Mouse (Mus musculus) cerebellum, postnatal 25 days (tissue): ENCODE data around the gene Gmpr2.
A peak's percentile ranks its signal among the peaks of the same experiment; 100 is the strongest.

Source experiments
- DNase-seq, 2 experiments: peaks; one replicate each; pipeline ENCODE4 v3.0.0; 2021; ENCODE audit warnings: mixed read lengths in 2 of 2

The Gmpr2 gene

GRCm38 (mm10) chr14:55671833-55672740, at the start of gene Gmpr2, which contains the start of gene Nedd8:
TSS of gene Gmpr2 (plus strand) at chr14:55671941.
TSS of gene Nedd8 (minus strand) at chr14:55672124.
- peak; percentile 89 to 91 for DNase-seq

DNA sequence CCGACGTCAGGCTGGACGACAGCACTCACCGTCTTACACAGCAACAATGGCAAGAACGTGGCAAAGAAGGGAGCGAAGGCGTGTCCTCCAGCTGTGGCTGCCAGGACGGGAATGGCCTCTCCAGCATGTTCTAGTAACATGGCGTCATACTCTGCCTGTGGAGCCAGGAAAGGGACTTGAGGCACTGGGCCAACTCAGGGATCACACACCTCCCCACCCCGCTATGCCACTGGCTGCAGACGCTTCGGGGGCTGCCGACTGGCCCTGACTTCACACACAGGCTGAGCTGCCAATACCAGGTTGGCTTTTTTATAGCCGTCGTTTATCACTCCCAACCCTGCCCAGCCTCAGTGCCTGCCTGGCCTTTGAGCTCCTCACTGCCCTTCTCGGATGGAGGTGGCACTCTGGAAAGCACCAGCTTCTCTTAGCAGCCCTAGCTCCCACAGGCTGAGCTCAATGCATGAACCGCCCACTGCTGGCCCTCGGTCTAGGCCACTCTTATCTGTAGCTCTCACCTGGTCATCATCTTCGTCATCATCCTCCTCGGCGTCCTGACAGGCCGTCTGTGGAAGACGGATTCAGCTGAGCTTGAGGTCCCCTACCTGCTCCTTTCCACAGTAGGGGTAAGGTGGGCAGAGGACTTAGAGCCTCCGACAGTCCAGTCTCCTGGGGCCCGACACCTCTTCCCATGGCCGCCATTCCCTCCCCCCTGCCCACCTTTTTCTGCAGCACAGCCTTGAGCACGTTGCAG, 43.5 kb upstream of the Gmpr2 start:
- no peak for DNase-seq

DNA sequence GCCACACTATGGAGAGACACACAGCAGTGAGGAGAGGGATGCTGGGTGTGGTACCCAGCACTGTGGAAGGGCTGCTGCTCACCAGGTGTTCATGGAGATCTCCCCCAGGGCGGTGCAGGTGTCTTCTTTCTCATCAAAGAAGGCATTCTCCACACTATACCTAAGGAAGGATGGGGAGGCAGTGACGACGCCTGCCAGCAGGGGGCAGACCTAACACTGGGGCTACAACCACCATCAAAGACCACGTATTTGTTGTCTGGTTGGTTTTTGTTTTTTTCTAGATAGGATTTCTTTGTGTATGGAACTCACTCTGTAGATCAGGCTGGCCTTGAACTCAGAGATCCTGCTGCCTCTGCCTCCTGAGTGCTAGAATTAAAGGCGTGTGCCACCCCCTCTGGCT, 42.4 kb upstream of the Gmpr2 start:
- peak; percentile 38 to 59 for DNase-seq

GRCm38 (mm10) chr14:55634874-55635522, 36.7 kb upstream of the Gmpr2 start:
- DNase-seq, result peak; percentile 66 to 78

- DNase-seq, result peak; percentile 85 to 92
Observed at GRCm38 (mm10) chr14:55635523-55636007, 36.2 kb upstream of the Gmpr2 start, which contains the start of gene Ipo4. TSS of gene Ipo4 (minus strand) at chr14:55635957.

DNA sequence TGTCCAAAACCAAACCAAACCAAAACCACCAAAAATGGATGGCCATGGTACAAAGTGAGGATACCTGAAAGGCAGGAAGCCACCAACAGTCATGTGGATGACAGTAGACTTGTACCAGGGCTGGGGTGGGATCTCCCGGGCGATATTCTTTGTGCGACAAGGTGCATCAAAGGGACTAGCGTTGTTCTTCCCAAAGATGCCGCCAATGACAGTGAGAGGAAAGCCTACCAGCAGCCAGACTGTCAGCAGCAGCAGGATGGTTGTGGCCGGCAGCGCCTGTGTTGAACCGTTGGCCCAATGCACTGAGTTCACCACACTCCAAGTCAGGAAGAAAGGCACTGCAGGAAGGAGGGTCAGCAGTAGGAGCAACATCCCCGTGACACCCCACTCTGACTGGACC, 33.9 kb upstream of the Gmpr2 start, which contains the start of gene Gm49378:
Gm49378 (minus strand) TSS at position 101 of the 400 bp plus-strand sequence.
- DNase-seq, result no peak

GRCm38 (mm10) chr14:55640816-55641215, 30.9 kb upstream of the Gmpr2 start:
- DNase-seq, result no peak

DNA sequence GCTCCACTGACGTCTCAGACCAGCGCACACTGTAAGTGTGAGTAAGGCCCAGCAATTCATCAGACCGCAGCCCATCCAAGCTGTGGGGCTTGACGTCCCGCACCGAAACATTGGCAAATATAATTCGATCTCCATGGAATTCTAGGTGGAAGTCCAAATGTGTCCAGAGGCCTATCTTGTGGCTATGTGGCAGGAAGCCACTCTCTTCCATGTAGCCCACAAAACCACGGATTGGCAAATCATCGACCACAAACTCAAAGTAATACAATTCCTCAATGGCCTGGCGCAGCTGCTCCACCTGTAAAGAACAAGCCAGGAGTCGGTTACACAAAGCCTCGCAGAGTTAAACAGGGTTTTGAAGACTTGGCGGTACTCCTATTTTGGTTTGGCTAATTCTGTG, 30.4 kb upstream of the Gmpr2 start:
- DNase-seq, result no peak

DNA sequence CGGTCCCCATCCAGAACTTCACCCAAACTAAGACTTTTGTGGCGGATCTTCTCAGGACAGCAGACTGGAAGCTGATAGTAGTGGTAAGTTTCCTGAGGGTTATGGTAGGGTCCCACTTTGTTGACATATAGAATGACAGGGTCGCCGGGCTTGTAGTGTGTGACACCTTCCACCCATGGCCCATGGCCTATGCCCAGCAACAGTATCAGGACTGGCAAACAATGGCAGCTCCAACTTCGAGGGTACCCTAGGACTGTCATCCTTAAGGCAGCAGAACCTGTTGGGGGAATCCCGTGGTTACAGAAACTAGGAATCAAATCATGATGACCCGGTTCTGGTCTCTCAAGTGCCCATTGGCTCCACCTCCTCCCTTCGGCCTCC, 29.1 kb upstream of the Gmpr2 start:
- DNase-seq, result no peak

GRCm38 (mm10) chr14:55643060-55643907, 28.5 kb upstream of the Gmpr2 start, which contains the start of gene Tm9sf1:
TSS of gene Tm9sf1 (minus strand) at chr14:55643806.
- DNase-seq, result peak; percentile 89 to 94

- DNase-seq, result no peak
Observed at GRCm38 (mm10) chr14:55644261-55644888, 27.4 kb upstream of the Gmpr2 start.

GRCm38 (mm10) chr14:55649884-55650283, 21.9 kb upstream of the Gmpr2 start, which contains the start of gene Tssk4:
TSS of gene Tssk4 (plus strand) at chr14:55650184.
- DNase-seq, result no peak

DNA sequence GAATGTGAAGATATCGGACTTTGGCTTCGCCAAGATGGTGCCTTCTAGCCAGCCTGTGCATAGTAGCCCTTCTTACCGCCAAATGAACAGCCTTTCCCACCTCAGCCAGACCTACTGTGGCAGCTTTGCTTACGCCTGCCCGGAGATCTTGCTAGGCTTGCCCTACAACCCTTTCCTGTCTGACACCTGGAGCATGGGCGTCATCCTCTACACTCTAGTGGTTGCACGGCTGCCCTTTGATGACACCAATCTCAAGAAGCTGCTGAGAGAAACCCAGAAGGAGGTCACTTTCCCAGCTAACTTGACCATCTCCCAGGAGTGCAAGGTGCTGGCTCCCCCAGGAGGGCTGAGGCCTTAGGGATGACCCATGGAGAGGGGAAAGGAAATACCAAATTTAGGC, 20.2 kb upstream of the Gmpr2 start:
- no peak for DNase-seq

DNA sequence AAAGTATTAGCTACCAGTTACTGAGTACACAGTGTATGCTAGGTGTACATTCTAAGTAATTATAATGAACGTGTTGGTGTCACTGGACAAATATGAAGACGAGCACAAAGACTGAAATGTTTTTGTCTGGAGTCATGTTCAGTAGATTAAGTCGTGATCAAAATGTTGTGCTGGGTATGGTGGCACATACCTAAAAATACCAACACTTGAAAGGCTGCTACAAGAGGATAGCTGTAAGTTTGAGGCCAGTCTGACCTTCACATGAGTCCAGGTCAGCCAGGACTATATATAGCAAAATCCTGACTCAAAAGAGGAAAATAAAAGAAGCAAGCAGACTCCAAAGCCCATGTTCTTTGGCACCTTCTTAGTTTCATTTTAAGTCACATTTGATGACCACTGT, 14.8 kb upstream of the Gmpr2 start:
- DNase-seq, result no peak

DNA sequence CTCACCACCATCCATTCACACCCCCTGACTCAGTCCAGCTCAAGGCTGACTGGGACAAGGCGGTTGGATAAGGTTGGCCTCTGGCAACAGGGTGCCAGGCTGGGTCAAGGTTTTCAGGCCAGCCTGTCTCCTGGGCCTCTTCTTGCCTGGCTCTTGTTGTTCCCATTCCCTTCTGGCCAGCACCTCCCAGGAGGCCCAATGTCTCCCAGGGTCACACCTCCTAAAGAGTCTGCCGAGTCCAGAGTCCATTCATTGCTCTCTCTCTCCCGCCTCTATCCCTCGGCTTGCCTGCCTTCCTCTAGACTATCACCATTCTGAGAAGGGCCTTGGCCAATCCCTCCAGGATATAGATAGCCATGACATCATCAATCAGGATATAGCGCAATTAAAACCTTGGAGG, 13.7 kb upstream of the Gmpr2 start:
- DNase-seq, result no peak

DNA sequence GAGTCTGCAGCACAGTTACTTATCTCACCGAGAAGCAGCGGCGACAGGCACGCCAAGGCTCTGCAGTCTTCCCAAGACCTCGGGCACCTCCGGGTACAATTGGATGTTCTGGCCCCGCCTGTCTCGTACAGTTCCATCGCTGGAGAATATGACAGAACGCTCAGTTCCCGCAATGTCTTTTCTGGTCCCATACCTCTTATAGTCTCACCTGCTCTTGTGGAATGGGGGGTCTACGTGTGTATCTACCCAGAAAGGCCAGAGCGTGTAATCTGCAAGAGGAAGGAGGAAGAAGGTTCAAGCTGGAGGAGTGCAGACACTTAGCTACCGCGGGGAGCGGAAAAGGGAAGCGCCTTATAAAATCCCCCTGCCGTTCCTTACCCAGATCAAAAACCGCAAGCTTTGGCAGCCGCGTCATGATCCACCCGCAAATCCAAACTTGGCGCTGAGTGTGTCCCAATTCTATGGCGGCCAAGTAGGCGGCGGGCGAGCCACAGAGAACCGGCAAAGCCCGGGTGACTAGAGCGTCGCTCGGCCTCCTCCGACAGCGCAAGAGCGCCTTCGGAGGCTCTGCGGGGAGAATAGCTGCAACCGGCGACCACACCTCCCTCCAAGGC, 11.7 kb upstream of the Gmpr2 start, which contains the start of gene Mdp1:
Mdp1 (minus strand) TSS at position 549 of the 614 bp plus-strand sequence.
- DNase-seq, result peak; percentile 82 to 88

GRCm38 (mm10) chr14:55660636-55661035, 11.1 kb upstream of the Gmpr2 start:
- no peak for DNase-seq

- DNase-seq, result no peak
Observed at GRCm38 (mm10) chr14:55671486-55671832, 282 bp upstream of the Gmpr2 start.

GRCm38 (mm10) chr14:55672741-55673060, 960 bp downstream of the Gmpr2 start:
- DNase-seq, result no peak

DNA sequence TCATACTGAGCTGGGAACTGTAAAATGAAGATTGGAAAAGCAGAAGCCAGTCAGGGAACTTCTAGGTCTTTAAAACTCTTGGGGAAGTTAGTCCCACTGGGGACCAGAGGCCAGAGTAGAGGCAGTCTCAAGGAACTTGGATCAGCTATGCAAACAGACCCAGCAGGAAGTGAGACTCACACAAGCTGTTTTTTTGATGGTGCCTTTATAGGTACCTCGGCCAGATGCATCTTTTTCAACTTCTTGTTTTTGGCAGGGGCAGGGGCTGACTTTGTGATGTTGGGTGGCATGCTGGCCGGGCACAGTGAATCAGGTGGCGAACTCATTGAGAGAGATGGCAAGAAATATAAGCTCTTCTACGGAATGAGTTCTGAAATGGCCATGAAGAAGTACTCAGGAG, 5.9 kb downstream of the Gmpr2 start:
- DNase-seq, result no peak
